Mouse (Mus musculus): Measurements from ENCODE around the gene Mgat5.

Gene Mgat5

GRCm38 (mm10) chr1:127395724-127396123, 190.9 kb downstream of the Mgat5 start:
- DNase-seq (ENCODE audit: low spot score) = no peak

- DNase-seq (ENCODE audit: low spot score) = no peak
These were observed 191.9 kb downstream of the Mgat5 start for GRCm38 (mm10) chr1:127396569-127397349.

GRCm38 (mm10) chr1:127397396-127397795, 192.6 kb downstream of the Mgat5 start:
- no peak for DNase-seq (ENCODE audit: low spot score)

GRCm38 (mm10) chr1:127398186-127398585, 193.4 kb downstream of the Mgat5 start:
- DNase-seq (ENCODE audit: low spot score) = no peak

GRCm38 (mm10) chr1:127400198-127400597, 195.4 kb downstream of the Mgat5 start:
- DNase-seq (ENCODE audit: low spot score) = no peak

- DNase-seq (ENCODE audit: low spot score) = no peak
These were observed 195.9 kb downstream of the Mgat5 start for GRCm38 (mm10) chr1:127400666-127401065.

GRCm38 (mm10) chr1:127404655-127405054, 199.8 kb downstream of the Mgat5 start:
- DNase-seq (ENCODE audit: low spot score) = no peak

- no peak for DNase-seq (ENCODE audit: low spot score)
These were observed 204.2 kb downstream of the Mgat5 start for GRCm38 (mm10) chr1:127408957-127409423.

- peak; percentile 55 for DNase-seq (ENCODE audit: low spot score)
These were observed 204.7 kb downstream of the Mgat5 start for GRCm38 (mm10) chr1:127409512-127409911.

GRCm38 (mm10) chr1:127414500-127414899, 209.7 kb downstream of the Mgat5 start:
- no peak for DNase-seq (ENCODE audit: low spot score)

GRCm38 (mm10) chr1:127415896-127416295, 211.1 kb downstream of the Mgat5 start:
- no peak for DNase-seq (ENCODE audit: low spot score)

GRCm38 (mm10) chr1:127416971-127417370, 212.2 kb downstream of the Mgat5 start:
- DNase-seq (ENCODE audit: low spot score) = no peak

GRCm38 (mm10) chr1:127418916-127419575, 214.2 kb downstream of the Mgat5 start:
- peak; percentile 47 for DNase-seq (ENCODE audit: low spot score)

GRCm38 (mm10) chr1:127419581-127419980, 214.8 kb downstream of the Mgat5 start:
- peak; percentile 60 for DNase-seq (ENCODE audit: low spot score)

GRCm38 (mm10) chr1:127420383-127420782, 215.6 kb downstream of the Mgat5 start:
- no peak for DNase-seq (ENCODE audit: low spot score)

- no peak for DNase-seq (ENCODE audit: low spot score)
These were observed 216.0 kb downstream of the Mgat5 start for GRCm38 (mm10) chr1:127420795-127421194.

GRCm38 (mm10) chr1:127422565-127422964, 217.8 kb downstream of the Mgat5 start:
- no peak for DNase-seq (ENCODE audit: low spot score)

- DNase-seq (ENCODE audit: low spot score) = no peak
These were observed 220.3 kb downstream of the Mgat5 start for GRCm38 (mm10) chr1:127425021-127425532.

GRCm38 (mm10) chr1:127430290-127430689, 225.5 kb downstream of the Mgat5 start:
- no peak for DNase-seq (ENCODE audit: low spot score)

- no peak for DNase-seq (ENCODE audit: low spot score)
These were observed 230.0 kb downstream of the Mgat5 start for GRCm38 (mm10) chr1:127434829-127435228.

GRCm38 (mm10) chr1:127437091-127437490, 232.3 kb downstream of the Mgat5 start:
- DNase-seq (ENCODE audit: low spot score) = no peak

- no peak for DNase-seq (ENCODE audit: low spot score)
These were observed 234.7 kb downstream of the Mgat5 start for GRCm38 (mm10) chr1:127439452-127439891.

- DNase-seq (ENCODE audit: low spot score) = no peak
These were observed 236.2 kb downstream of the Mgat5 start for GRCm38 (mm10) chr1:127441007-127441406.

Data from retina, embryonic 14.5 days (tissue).